Mouse (Mus musculus) lung, postnatal 25 days (tissue): ENCODE measurements around the gene Ptgs2.

Source experiments
- DNase-seq: peaks from one replicate; pipeline ENCODE4 v3.0.0; 2022; ENCODE audit warnings: low spot score

Ptgs2 gene

GRCm38 (mm10) chr1:150099790-150100333 lies at the start of gene Ptgs2:
TSS of gene Ptgs2 (plus strand) at chr1:150100031.
- DNase-seq, result peak; percentile 66

DNA sequence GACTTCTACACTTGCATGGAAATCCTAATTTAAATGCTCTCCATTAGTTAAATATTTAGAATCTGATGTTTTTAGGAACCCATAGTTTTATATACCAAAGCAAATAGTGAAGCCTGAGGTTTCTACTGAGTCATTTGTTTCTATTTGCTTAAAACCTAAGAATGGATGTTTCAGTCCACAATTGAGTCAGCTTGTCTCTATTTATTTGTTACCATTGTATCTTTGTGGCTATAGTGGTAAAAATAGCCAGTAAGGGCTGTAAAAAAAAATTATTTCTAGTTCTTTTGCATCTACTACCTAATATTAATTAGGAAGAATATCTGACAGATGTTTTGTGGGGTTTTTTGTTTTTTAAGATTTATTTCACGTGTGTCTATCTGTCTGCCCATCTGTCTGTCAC lies 49.6 kb upstream of the Ptgs2 start:
- no peak for DNase-seq

DNA sequence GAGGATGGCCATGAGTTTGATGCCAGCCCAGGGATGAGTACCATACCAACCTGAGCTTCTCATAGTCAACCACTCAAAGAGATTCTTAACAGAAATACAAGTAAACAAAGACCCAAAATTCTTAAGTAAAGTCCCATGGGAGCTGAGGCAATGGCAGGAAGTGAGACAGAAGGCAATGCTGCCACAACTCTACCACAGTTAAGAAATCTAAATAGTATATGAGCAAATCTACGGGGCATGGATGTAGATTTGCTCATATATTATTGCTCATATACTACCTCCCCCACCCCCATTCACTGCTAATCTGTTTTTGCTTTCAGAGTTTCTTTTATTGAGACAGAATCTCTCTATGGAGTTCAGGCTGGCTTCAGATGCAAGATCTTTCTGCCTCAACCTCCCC lies 34.1 kb upstream of the Ptgs2 start:
- DNase-seq, result no peak

GRCm38 (mm10) chr1:150072880-150073279 lies 27.0 kb upstream of the Ptgs2 start:
- DNase-seq, result no peak

- DNase-seq, result no peak
Observed at GRCm38 (mm10) chr1:150074609-150075008, 25.2 kb upstream of the Ptgs2 start.

- peak; percentile 4 for DNase-seq
Observed at GRCm38 (mm10) chr1:150089040-150089692, 10.7 kb upstream of the Ptgs2 start.

DNA sequence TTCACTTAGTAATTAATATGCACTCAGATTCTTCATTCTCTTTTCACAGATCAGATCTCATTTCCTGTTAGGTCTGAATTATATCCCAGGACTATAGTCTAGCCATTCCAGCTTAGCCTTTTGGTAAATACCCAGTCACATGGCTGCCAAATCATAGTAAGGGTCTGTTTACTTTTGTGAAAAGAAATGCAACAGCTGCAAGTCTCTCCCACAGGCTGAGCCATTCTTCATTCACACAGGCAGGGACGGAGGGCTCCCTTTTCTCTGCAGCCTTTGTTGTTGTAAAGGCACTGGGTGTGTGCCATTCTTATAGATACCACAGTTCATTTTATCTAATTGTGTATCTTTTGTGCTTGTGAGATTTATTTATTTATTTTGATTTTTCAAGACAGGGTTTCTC lies 9.6 kb upstream of the Ptgs2 start:
- no peak for DNase-seq

GRCm38 (mm10) chr1:150097036-150097435 lies 2.8 kb upstream of the Ptgs2 start:
- no peak for DNase-seq

GRCm38 (mm10) chr1:150097721-150098120 lies 2.1 kb upstream of the Ptgs2 start:
- no peak for DNase-seq

GRCm38 (mm10) chr1:150099374-150099773 lies 457 bp upstream of the Ptgs2 start:
- no peak for DNase-seq

DNA sequence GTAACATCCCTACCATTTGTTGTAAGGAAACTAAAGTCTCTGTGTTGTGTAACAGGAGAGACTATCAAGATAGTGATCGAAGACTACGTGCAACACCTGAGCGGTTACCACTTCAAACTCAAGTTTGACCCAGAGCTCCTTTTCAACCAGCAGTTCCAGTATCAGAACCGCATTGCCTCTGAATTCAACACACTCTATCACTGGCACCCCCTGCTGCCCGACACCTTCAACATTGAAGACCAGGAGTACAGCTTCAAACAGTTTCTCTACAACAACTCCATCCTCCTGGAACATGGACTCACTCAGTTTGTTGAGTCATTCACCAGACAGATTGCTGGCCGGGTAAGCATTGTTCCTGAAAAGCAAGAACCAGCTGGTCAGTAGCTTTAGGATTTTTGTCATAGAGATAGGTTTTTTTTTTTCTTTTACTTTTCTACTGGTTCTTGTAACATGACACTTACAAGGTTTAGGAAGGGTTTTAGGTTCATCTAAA lies 4.4 kb downstream of the Ptgs2 start:
- DNase-seq, result no peak

DNA sequence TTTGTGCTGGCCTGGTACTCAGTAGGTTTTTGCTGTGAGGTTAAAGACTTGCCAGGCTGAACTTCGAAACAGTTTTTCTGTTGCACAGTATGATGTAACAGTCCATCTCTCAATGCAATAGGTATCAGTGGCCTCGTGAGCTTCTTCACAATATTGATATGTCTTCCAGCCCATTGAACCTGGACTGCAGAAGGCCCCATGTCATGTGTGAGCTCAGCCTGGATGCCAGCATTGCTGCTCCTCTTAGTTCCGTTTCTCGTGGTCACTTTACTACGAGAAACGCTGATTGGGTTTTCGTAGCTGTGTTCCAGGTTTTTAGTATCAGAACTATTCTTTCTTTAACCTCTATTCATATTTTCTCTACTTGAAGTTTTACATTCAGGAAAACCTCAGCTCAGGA lies 6.9 kb downstream of the Ptgs2 start:
- no peak for DNase-seq

DNA sequence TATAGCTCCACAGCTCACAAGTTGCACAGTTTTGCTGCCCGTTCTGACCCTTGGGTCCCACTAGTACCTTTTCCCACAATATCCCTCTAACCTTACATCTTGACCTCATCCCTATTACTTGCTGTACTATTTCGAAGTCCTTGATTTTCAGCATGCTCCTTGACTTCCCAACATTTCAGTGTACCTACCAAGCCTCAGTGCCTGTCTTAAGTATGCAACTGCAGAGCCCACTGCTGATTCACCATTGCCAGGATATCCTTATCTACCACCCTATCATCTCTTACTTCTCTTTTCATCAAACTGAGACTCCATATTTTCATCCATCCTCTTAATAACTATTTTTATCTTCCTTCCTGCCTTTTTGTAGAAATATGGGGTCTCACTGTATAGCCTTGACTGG lies 9.8 kb downstream of the Ptgs2 start:
- DNase-seq, result no peak

DNA sequence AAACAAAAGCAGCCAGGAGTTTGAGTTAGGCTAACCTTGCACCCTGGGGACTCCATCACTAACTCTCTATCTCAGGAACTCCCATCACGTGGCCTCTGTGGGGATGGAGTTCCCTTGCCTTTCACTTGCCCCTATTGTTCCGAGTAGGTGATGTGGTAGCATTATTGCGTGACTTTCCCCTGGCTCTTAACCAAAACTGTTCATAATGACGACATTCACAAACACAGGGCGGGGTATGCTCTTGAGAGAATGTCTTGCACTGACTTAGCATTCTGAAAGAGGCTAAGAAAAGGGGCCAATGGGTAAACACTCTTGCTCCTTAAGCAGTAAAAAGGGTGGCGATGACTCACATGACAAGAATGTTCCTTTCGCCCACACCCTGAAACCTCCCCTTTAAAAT lies 15.5 kb downstream of the Ptgs2 start:
- peak; percentile 66 for DNase-seq

- no peak for DNase-seq
Observed at GRCm38 (mm10) chr1:150118352-150118751, 18.5 kb downstream of the Ptgs2 start.

DNA sequence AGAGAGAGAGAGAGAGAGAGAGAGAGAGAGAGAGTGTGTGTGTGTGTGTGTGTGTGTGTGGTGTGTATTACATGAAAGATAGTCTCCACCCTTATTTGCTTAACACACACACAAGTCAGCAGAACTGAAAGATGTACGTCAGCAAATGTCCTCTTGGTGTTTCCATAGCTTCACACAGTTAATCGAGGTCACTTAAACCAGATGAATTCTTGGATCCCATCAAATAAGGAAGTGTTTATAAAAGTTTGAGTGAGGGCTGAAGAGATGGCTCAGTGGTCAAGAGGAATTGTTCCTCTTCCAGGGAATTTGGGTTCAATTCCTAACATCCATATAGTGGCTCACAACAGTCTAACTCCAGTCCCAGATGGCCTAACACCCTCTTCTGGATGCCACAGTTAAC lies 25.7 kb downstream of the Ptgs2 start:
- no peak for DNase-seq

DNA sequence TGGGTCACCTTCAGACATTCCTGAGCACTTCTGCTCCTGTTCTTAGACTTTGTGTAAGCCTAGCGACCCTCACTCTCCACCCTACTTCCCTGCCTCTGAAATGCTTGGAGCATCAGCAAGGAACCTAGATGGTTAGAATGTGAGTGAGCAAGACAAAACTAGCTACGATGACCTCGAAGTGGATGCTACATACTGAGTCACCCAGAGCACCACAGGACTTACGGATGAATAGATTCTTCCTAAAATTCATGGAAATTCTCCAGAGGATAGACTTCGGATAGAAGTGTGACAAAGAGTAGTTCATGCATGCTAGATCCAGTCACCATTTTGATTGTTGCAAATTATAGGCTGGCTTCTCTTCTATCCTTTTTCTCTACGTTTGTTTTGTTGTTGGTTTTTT lies 30.2 kb downstream of the Ptgs2 start:
- DNase-seq, result no peak

GRCm38 (mm10) chr1:150130586-150131275 lies 30.9 kb downstream of the Ptgs2 start:
- no peak for DNase-seq

DNA sequence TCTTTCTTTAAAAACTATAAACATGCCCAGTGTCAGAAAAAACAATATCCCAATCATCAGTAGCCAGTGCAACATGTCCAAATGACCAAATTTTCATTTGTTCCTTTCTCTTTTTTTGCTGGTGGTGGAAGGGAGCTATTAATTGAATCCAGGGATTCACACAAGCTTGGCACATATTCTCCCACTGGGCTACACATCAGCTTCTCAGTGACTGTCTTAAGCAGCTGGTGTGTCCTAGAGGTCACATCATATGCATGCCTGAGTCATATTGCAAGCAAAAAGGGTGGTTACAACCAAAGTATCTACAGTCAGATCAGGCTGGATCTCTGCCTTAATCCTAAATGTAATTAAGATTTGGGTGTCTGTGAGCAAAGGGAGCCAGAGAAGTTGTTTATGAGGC lies 35.5 kb downstream of the Ptgs2 start:
- no peak for DNase-seq

GRCm38 (mm10) chr1:150139730-150140129 lies 39.9 kb downstream of the Ptgs2 start:
- DNase-seq, result no peak

- DNase-seq, result no peak
Observed at GRCm38 (mm10) chr1:150141939-150142338, 42.1 kb downstream of the Ptgs2 start.

- DNase-seq, result no peak
Observed at GRCm38 (mm10) chr1:150143578-150143977, 43.7 kb downstream of the Ptgs2 start.

GRCm38 (mm10) chr1:150145049-150145448 lies 45.2 kb downstream of the Ptgs2 start:
- peak; percentile 9 for DNase-seq
